Mouse (Mus musculus) cerebellum, adult 9-11 months (tissue): Measurements from ENCODE around the gene Cd247.
"Not testable (repeated sequence)": the region's sequence is repeated elsewhere in the genome, so short reads cannot be mapped to it uniquely, and the experiment has no call there.

Experiments
- DNase-seq: peaks from one replicate; pipeline ENCODE4 v3.0.0; 2022

Cd247 gene

DNA sequence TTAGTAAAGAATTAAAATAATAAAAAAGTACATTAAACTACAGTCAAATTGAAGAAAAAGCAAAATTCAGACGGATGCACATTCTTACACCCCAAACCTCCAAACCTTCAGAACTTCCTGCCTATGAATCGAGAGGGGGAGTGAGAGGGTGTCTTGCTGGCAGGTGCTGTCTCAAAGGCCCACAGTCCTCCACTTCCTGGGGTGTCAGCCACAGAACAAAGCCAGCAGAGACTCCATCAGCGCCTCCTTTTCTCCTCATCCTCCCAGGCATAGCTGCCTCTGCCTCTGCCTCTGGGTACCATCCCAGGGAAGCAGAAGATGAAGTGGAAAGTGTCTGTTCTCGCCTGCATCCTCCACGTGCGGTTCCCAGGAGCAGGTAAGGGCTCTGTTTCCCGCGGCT, at the start of gene Cd247:
Gene Cd247 (plus strand): TSS at position 171 of the 400 bp plus-strand sequence.
- no peak for DNase-seq

DNA sequence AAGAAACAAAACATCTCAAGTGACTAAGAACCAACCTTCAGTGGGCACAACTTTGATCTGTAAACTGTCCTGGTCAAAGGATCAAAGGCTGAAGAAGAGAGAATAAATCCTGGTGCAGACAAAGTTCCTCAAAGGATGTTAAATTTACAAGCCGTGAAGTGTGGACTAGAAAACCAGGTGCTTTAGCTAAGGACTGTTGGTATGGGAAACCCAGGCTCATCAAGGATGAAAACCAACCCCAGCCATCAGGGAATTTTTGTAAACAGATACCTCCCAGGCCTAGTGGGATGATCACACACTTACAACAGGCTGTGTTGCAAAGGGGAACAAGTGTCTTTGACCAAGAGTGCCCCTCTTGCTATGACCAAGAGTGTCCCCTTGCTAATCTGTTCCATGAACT, 49.5 kb upstream of the Cd247 start:
- no peak for DNase-seq

DNA sequence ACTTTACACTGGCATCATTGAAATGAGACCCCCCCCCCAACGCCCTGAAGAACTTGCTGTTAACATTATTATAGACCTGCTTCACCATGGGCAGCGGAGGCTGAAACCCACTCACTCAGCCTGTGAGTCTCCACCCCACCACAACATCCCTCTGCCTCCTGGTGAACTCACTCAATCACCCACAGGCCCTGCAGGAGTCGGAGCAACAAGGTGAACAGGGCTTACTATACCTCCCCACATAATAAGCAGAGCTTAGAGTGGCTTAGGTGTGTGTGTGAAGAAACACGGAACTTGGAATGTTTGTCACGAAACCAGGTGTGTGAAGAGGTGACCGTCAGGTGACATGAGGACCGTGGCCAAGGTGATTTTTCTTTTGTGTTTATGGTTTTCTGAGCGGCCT, 46.5 kb upstream of the Cd247 start:
- DNase-seq: no peak

DNA sequence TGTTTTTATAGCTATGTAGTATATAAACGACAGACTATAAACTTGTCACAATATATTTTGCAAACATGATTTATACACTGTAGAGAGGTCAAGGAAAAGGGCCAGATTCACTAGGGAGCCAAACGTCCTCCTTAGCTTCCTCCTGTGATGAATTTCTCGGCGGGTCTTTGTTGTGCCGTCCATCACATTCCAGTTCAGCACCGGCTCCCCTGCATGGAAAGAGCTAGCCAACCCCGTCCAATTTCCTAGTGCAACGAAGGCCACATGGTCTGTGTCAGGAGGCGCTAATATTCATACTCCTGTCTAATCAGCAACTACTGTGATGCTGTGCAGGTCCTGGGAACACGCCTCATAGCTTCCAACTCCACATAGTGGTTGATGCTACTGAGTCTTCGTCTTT, 40.4 kb upstream of the Cd247 start:
- no peak for DNase-seq

DNA sequence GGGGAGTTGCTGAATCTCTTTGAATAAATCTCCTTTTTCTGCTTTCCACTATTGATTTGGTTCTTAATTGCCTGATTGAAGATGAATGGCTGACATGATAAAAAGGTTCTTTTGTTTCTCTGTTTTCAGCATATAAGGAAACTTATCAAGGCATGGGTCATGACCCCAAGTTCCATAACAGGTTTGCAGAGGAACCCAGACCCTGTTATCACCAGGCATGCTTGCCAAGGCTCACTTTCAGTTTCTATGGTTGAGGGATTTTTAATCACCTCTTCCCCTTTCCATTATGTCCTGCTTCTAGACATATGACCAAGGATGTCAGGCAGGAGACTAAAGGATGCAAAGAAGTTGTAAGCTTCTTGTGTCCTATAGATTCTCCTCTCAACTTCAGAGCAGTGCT, 37.3 kb upstream of the Cd247 start:
- no peak for DNase-seq

DNA sequence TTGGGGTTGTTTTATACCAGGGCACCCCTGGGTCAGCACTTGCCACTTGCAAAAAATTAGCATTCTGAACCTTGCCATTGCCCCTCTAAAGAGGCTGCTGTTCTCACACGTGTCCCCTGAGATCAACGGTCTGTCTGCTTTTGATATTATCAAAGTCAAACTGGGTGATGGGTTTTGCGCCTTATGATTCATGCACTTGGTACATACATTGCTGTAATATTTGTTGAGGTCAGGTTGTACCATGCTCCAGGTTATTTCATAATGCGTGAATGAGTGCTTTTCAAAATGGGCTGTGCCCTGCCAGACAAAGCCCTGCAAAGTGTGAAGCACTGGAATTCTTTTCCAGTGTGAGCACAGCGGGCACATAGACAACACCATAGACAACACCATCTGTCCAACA, 36.6 kb upstream of the Cd247 start:
- DNase-seq: no peak

DNA sequence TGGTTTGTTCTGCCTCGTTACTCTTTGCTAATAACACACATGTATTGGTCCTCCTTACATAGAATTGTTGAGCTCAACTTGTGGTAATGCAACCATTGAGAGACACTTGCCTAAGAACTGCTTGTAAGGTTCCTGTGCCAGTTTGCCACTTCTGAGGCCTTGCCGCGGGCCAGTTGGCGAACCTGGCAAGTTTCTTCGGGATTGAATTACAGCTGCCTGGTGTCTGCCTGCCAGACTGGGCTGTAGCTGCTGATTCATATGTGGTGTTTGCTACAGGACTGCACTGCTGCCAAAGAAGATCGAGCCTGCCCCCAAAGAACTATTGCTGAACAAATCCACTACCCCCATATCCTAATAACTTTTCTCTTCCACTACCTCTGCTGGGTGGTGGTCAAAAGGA, 34.3 kb upstream of the Cd247 start:
- DNase-seq: no peak

DNA sequence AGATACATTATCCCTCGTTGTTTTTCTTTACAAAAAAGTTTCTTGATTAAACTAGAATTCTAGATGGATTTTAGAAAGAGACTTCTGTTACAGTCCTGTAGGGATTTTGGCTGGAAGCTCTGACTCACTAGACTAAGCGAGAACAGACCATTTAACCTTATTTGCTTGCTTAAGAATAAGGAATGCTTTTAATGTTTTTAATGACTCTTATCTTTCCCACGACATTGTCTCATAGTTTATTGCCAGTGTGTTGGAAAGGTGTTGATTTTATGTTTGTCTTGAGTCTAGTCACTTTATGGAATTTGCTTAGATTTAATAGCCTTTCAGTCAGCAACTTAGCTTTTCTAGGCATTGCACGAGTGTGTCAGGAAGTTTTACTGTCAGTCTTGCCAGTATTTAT, 33.3 kb upstream of the Cd247 start:
- no peak for DNase-seq

DNA sequence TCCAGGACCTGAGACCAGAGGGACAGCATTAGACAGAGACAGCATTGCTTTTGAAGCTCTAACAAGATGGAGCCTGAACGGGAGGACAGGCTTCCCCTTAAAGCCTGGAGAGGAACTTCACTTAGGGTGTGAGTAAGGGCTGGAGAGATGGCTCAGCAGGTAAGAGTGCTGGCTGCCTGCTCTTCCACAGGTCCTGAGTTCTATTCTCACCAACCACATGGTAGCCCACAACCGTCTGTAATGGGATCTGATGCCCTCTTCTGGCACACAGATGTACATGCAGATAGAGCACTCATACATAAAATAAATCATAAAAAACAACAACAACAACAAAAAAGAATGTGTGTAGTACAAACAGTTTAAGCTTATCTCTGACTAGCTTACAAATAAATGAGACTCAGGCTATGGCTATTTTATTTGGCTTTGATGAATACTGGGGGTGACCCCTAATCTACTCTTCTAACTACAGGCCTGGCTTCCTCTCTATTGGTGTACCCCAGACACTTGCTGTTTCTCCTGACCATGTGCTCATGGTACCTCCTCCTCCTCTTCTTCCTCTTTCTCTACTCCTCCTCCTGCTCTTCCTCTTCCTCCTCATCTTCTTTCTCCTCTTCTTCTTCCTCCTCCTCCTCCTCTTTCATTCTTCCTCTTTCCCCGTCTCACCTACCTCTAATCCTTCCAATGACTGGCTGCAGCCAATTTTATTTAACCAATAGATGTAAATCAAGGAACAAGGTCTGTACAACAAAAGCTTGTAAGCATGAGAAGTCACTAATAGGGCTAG, 26.8 kb upstream of the Cd247 start:
- no peak for DNase-seq

DNA sequence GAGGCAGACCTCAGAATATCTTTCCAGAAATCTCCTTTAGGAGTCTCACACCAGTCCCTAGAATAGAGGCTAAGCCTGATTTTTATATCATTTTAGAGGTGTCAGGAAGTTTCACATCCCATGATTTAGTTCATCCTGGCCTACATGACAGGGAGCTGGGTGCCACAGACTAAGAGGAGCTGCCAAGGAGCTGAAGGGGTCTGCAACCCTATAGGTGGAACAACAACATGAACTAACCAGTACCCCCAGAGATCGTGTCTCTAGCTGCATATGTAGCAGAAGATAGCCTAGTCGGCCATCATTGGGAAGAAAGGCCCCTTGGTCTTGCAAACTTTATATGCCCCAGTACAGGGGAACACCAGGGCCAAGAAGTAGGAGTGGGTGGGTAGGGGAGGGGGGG, 26.0 kb upstream of the Cd247 start:
- not testable (repeated sequence) for DNase-seq

DNA sequence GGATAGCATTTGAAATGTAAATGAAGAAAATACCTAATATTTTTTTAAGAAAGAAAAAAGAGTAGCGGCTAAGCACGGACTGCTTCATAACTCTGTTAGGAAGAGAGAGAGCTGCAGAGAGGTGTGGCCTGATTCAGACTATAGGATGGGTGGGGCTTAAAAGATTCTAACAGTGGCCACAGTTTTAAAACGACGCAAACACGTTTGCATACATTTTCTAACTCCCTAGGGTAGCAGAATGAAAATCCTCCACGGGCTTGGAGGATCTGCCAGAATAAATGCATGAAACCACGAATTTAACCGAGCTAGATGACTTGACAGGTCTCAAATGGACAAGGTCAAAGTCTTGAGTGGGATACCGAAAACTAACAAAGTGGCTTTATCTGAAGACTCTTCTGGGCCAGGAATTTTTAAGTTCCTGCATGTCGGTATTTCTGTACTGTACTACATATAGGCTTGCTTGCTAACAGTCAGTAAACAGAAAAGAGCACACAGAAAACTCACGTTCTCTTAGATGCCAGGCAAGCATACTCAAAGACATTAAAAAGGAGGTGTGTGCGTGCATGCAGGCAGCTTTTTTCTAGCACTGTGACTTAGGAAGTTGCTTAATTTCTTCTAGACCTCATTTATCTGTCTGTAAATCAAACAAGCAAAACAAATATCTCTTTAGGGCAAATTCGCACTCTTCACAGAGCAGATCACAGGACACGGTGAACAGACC, 25.4 kb upstream of the Cd247 start:
- DNase-seq: no peak

DNA sequence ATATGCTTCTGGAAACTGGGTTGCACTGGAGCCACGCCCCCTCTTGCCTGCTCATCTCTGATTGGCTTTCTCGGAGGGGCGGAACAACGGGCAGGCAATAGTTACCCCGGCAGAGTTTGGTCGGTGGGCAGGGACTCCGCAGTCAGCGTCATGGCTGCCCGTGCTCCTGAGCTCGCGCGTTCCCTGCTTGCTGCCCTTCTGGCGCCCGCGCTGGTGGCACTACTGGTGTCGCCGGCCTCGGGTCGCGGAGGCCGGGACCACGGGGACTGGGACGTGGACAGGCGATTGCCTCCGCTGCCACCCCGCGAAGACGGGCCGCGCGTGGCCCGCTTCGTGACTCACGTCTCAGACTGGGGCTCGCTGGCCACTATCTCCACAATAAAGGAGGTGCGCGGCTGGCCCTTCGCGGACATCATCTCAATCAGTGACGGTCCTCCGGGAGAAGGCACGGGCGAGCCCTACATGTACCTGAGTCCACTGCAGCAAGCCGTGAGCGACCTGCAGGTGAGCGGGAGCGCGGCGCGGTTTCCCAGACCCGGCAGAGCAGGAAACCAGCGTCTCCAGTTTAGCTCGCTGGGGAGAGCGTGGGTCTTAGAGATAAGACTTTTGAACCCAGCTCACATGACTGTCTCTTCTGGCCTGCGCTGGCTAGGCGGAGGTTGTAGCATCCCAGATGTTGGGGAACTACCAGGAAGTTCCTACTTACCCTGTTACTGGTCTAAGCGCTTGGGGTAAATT, 24.7 kb upstream of the Cd247 start, which contains the start of gene Creg1:
Gene Creg1 (plus strand): TSS at position 112 of the 738 bp plus-strand sequence.
- peak; percentile 95 for DNase-seq

DNA sequence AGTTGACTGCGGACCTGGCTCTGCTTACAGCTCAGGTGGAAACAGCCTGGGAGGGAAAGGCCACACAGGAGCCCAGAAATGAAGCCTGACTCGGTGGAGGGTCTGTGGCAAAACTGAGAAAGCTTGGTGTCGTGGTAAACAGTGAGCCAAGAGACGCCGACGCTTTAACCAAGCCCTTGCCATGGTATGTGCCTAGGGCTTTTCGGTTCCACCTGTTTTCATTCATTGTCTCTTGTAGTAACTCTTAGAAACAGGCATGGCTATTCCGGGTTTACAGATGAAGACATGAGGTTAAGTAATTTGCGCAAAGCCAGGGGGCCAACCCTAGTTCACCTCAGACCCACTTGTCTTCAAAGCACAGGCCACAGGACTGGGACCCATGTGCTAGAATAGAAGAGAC, 23.9 kb upstream of the Cd247 start:
- DNase-seq: no peak

DNA sequence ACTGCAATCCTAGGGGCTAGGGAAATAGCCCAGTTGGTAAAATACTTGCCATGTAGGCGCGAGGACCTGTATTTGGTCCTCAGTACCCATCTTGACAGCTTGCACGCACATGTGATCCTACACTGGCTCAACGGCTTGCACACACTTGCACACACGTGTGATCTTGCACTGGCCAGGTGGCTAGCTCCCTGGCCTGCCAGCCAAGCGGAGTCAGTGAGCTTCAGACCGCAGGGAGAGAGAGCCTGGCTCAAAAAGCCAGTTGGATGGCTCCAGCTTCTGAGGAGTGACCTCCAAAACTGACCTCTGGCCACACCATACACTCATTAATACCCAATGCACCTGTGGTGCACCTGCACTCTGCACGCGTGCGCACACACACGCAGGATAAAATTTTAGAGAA, 23.4 kb upstream of the Cd247 start:
- no peak for DNase-seq

DNA sequence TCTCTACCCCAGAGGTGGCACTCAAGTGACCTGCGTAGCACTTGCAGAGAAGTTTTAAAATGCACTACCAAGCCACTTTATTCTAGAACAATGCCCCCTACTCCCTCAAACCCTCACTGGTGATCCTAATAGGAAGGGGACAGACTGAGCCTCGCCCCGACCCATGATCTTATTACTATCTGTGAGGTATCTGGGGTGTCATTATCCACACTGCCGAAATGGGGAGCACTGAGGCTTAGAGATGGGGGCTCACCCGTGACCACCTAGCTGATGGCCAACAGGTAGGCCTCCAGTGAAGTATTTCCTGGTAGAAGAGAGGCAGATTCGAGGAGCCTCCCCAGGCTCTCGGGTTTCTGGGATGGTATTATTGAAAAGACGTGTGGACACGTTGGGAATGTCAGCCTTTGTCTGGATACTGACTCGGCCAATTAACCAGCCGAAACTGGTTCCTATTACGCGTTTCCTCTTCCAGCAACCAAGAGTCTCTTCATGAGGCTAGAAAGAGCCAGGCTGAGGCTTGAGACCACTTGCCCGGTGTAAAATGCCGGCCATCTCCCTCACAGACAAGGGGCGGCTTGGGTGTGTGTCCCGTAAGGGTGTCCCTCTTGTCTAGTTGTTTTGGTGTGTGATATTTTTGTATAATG, 22.7 kb upstream of the Cd247 start:
- DNase-seq: no peak

DNA sequence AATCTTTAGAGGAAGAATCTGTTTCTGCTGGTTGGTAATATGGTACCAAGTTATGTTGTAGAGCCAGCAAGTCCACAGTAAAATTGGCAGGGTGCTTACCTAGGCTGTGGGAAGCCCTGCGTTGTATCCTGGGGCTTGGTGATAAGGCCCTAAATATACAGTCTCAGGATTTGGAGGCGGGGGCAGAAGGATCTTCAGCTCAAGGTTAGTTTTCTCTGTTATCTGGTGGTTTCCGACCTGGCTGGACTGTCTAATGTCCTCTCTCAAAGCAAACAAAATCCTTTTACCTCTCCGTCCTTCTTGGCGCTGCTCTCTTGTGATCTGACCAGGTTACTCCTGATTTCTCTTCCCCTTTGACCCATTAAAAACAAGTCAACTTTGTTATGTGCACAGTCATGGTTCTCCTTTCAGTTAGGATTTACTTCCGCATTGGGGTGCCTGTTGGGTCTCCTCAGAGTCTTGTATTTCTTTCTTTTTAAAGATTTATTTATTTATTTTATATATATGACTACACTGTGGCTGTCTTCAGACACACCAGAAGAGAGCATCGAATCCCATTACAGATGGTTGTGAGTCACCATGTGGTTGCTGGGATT, 22.1 kb upstream of the Cd247 start:
- no peak for DNase-seq

DNA sequence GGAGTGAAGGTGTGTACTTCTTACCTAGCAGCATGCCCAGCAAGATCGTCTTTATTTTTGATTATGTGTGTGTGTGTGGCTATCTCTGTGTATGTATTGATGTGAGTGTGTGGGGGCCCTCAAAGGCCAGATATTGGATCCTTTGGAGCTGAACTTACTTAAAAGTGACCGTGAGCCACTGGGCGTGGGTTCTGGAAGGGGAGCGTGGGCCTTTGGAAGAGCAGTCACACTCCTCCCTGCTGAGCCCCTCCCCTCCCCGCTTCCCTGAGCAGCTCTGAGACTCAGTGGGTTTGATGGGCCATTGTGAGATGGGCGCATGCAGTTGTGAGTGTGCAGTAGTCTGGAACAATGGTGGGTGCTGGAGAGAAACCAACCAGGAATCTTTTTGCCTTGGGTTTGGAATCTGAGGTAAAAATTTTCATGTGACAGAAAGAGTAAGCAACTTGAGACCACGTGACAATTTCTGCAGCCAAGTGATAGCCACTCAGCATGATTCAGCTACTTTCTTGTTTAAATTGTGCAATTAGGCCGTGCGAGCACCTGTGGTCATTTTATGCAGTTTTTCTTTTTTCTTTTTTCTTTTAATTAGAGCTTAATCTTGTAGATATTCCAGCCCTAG, 19.5 kb upstream of the Cd247 start:
- DNase-seq: no peak

DNA sequence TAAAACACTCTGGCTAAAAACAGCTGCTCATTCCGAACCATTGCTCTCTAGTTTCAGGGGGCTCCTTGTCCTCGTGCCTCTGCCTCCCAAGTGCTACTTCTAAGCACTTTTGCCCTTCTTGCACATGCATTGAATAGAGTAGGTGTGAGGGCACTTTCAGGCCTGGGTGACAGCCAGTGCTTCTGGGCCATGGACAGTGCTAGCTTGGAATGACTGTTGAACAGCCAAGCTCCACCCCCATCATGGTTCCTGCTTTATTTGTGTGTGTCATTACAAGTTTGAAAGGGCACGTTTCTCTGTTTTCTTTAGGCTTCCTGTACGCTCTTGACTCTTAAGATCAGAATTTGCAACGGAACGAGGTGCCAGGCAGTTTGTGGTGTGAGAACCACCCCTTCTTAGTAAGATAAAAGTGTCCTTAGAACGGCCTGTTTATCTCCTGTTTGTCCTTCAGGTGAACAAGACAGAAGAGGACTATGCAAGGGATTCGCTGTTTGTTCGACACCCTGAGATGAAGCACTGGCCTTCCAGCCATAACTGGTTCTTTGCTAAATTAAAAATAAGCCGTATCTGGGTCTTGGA, 18.2 kb upstream of the Cd247 start:
- no peak for DNase-seq

DNA sequence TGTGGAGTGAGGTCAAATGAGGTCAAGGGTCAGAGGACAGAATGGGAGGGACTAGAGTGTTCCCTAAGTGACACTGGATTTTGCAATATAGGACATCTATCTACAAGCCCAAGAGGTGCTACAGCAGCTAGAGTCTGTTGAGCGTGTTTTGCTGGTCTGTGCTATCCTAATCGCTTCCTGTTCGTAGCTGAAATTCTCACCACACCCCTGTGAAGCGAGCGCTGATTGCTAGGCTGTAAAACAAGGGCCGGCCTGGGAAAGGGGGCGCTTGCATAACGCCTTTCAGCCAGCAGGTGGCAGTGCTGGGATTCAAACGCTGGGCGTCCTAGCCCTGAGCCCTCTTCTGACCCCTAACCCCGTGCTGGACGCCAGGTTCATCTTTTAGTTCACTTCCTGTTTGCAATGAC, 17.0 kb upstream of the Cd247 start:
- peak; percentile 59 for DNase-seq

DNA sequence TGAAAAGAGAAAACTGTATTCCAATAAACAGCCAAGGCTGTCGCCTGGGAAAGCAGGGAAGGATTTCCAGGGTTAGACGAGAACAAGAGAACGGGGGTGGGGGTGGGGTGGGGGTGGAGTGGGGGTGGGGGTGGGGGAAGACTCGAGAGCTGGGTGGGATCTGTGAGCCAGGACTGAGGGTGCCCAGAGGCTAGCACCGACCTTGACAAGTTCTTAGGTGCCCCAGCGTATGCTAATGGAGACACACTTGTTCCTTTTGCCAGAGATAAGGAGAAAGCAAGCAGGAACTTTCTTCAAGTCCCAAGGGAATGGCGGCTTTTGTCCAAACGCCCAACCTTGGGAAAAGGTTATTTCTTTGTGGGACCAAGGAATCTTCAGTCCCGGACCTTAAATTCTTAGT, 16.5 kb upstream of the Cd247 start:
- no peak for DNase-seq

DNA sequence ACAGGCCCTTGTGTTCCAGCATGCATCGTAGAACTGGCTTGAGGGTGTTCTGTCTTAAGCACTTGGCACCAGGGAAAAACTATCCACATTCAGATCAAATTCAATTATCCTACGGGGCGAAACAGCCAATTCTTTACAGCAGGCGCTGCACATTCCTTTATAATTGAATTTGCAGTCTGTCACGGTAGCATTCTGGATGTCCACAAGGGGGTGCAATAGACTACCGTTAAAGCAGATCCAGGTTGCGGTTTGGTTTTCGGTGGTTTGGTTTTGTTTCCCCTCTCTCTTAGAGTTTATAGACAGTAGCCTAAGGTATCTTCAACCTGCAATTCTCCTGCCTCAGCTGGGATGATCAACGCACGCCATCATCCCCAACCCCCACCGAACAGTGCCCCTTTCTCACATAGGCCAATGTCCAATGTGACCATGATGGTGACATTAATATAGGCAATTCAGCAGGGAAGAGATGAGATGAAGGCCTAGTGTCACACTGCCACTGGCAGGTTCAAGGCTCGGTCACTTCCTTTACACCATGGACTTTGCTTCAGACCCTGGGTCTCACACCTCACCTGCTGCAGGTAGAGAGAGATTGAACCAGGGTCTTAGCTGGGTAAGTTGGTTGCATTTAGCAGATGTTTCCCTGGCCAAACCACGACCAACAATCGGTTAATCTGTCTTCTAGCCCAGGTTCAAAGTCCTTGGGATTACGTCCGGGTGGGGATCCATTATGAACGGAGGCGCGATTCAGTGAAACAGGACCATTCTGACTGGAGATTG, 12.8 kb upstream of the Cd247 start:
- peak; percentile 38 for DNase-seq
